Mouse (Mus musculus): ENCODE data around the gene Tiprl. TPM values are rescaled to one million over a fixed set of nuclear protein-coding genes. Genes with fewer than 3 reads are reported as not detected.

The Tiprl gene
- 10 to 100 TPM; 45.0 to 46.3 TPM for total RNA-seq (2021)
- polyA plus RNA-seq (2012; rRNA removed), result 32.6 and 44.9 TPM in 2 replicates
- long read RNA-seq, full-length matches to known transcripts, result 50 of 54 reads
- long read RNA-seq, partial matches to known transcripts, result 0 of 54 reads
- long read RNA-seq, other reads (novel, unspliced or antisense), result 4 of 54 reads

DNA sequence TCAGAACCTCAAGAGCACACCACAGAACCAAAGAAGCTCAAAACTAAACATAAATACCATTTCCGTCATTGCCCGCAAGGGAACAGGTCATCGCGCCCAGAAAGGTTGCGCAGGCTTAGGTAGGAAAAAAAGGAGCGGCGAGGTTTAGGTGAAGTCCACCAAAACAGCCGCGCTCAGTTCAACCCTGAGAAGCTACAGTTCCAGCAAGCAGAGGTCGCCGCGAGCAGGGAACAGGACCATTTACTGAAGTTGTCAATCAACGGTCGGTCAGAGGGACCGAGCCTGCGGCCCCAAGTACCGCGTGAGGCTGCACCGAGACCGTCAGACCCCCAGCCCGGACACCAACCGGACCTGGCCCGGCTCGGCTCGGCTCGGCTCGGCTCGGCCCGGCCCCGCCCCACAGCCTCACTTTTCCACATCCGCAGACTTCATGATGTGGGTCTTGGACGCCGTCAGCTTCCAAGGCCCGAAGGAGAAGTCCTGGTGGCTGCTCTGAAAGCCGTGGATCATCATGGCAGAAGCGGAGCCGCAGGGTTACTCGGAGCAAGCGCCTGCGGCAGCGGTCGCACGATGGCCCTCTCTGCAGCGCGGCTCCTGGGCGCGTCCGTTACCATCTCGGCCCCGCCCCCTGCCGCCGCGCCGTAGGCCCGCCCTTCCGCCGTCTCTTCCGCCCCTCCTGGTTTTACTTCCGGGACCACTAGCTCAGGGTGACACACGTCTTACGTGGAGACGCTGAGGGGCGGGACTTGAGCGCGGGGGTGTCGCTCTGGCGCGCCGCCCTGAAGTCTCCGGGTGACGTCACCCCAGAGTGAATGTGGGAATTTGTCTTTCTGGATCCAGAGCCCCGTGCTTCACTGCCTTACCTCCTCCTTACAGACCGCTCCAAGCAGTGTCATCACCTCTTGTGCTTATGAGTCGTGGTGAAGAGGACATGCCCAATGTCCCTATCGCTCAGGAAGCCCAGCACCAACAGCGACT, at the start of gene Tiprl:
Gene Tiprl, minus strand, starts transcription at position 676 of the 978 bp plus-strand sequence.
- DNase-seq, result peak; percentile 98

DNA sequence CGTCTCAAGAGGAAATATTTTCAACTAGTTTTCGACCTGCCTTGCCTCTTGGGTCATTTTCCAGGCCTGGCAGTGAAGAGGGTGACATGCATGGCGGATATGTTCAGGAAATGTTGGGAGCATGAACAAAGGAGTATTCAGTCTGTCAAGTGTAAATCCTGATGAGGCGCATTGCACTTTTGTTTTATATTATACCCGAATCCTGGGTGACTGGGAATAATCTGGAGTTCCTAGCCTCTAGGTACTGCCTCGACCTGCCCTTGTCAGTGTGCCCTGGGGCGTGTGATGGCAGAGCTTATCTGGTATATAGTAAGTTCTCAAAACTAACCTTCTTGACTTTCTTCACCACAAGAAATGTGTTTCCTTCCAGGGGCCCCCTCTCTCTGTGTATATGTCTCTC, 47.3 kb upstream of the Tiprl start:
- no peak for DNase-seq

GRCm38 (mm10) chr1:165282967-165283345, 46.2 kb upstream of the Tiprl start:
- no peak for DNase-seq

DNA sequence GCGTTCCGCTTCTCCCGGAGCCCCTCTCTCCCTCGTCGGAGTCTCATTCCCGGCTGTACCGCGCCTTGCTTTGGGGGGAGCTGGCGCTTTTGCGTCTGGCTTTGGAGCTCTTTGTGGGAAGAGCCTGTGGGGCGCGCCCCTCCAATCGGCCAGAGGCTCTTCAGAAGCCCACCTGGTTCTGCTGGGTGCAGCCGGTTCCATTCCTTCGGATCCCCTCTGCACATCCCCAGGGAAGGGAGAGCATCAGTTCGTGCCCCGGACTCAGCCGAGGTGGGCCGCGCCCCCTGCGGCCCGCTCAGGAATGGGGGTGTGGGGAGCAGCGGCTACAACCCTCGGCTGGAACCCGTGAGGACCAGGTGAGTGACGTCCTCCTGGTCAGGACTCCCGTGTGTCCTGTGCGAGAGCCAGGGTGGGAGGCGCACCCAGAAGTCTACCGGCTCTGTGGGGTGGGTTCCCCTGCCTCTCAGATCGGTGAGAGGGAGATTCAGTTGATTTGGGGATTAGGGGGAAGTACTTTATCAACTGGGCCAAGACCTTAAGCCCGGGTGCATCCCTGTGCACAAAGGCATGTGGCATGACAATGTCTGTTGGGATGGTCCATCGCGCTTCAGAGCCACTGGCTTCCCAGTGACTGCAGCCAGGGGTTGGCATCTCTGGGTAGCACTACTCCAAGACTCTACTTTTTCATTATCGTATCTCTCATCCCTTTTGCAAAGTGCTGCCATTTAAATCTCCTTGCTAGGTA, 45.6 kb upstream of the Tiprl start:
- DNase-seq, result no peak

DNA sequence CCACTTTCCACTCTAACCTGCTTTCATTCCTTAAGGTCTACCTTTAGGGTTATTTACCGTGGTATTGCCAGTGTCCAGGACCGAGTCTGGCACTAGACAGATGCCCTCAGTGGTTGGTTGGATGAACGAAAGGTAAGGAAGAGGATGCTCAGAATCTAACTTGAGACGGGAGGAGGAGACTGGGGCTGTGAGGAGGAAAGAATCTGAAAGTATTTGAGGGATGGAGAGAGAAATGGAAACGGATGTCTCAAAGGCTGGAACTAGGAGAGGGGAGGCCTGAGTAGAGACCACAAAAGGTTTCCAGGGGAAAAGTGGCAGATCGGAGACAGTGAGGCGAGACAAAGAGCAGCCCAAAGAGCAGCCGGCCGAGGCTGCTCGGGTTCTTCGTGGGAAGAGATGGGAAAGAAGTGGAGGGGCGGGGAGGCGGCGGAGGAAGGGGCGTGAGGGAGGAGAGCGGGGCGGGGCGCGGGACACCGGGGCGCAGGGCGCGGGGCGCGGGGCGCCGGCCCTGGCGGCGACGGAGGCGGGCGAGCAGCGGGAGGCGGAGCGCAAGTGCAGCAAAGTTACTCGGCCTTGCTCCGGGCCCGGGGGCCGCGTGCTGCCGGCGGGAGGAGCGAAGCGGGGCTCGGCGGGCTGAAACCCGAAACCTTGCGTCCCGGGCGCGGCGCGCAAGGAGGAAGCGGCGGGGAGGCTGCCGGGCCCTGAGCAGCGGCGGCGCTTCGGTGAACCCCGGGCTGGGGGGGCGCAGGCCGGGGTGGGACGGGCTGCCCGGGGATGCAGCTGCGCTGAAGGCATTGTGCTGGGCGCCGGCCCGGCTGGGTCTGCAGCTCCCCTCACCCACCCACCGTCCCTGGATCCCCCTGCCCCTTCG, 44.8 kb upstream of the Tiprl start:
- DNase-seq, result peak; percentile 83

DNA sequence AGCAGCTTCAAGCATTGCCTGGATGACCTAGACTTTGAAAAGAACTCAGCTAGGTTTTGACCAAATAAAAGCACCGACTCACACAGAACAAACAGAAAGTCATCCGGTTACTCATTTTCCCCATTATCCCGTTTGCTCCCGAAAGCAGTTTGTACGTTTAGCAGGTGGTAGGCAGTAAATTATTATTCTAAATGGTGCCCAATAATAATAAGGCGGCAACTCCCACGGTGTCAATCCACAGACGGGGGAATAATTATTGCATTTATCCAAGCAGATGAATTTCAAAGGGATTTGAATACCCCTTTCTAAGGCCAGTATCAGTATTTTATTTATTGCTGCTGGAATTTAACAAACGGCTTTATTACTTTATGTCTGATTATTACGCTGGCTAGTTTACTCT, 43.9 kb upstream of the Tiprl start:
- no peak for DNase-seq

DNA sequence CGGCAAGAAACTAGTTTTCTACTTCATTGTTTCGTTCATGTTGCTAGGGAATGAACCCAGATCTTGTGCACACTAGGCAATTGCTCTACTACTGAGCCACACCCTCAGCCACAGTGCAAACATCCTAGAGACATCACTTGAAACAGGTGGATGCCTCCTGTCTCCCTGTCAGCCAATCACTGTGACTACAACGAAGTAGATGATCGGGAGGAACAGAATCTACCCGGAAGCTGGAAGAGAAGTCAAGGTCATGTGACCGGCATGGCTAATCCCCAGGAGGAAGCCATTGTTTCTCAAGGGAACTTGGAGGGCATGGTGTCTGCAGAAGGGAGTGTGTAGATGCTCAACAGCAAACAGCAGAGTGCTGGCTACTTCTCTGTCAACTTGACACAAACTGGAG, 38.1 kb upstream of the Tiprl start:
- no peak for DNase-seq

DNA sequence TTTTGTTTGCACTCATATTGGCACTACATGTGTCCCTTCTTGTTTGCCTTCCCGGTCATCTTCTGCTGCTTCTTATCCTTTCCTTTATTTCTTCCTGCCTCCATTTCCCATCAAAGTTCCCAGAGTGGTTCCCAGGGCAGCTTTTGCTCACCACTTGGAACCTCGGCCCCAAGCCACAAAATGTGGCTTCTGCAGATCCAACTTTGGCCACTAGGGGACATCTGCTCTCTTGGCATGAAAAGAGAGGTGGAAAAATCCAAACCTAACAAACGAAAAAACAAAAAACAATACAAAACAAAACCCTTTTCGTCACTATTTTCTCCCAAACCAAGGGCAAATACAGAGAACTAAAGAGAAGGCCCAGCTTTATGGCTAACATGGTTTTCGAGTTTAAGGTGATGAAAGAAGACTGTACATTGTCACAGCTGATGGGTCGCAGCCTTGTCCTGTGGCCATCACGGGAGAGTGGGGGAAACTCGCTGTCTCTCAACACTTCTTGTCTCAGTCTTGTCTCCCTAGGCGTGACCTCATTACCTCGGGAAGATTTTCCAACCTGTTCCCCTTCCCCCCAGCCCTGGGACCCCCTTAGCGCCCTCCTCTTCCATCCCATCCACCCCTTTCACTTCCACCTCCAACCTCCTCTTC, 15.4 kb upstream of the Tiprl start:
- DNase-seq, result peak; percentile 57

GRCm38 (mm10) chr1:165250546-165250945, 13.8 kb upstream of the Tiprl start:
- DNase-seq, result no peak

GRCm38 (mm10) chr1:165248842-165249241, 12.0 kb upstream of the Tiprl start:
- DNase-seq, result no peak

GRCm38 (mm10) chr1:165247788-165248187, 11.0 kb upstream of the Tiprl start:
- DNase-seq, result no peak

DNA sequence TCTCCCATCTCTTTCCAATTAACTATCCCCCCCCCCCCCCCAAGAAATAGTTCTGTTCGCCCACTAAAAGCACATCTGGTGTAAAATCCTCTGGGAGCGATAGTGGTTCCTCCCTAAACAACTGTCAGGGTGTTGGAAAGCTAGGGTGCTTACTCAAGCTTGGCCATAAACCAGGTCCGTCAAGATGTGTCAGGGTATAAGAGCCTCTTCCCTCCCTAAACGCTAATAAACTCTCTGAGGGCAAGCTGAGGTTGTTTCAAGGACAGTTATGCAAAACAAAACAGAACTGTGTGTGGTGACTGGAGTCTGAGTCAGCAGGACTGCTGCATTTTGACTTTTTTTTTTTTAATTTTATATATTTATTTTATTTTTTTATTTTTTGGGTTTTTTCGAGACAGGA, 10.3 kb upstream of the Tiprl start:
- peak; percentile 74 for DNase-seq

GRCm38 (mm10) chr1:165246587-165246986, 9.8 kb upstream of the Tiprl start:
- no peak for DNase-seq

DNA sequence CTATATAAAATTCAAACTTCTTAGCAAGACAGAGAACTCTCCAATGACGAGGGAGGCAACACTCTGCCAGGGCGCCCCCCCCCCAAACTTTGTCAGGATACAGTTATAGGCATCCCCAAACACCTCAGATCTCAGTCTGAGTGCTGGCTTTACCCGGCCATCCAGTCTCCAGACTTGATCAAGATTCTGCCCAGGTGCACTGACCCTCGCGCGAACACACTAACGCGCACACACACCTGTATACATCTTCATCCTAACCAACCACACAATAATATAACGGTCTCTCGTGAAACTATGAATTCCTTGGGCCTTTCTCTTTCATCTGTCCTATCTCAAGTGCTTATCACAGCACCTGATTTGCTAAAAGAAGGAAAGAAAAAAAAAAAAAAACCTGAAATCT, 950 bp downstream of the Tiprl start:
- no peak for DNase-seq

DNA sequence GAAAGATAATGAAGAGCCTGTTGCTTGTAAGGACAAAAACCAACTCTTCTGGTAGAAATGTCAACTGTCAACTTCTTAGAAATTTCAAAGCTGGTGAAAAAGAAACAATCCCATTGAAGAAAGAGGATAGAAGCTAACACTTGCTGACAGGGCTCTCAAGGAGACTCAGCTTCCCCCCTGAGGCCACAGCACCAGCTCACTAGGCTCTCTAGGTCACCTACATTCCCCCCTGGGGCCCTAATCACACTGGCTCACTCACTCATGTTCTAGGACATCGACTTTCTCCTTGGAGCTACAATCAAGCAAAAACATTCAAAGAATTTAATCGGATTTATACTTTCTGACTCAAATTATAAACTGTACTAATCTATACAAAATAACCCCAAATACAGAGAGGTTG, 3.0 kb downstream of the Tiprl start:
- peak; percentile 20 for DNase-seq

DNA sequence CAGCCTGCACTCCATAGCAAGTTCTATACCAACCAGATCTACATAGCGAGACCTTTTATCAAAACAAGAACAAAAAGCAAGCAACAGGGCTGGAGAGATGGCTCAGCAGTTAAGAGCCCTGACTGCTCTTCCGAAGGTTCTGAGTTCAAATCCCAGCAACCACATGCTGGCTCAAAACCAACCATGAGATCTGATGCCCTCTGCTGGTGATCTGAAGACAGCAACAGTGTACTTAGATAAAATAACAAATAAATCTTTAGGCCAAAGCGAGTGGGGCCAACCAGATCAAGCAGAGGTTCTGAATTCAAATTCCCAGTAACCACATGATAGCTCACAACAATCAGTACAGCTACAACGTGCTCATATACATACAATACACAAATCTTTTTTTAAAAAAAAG, 6.1 kb downstream of the Tiprl start:
- no peak for DNase-seq

DNA sequence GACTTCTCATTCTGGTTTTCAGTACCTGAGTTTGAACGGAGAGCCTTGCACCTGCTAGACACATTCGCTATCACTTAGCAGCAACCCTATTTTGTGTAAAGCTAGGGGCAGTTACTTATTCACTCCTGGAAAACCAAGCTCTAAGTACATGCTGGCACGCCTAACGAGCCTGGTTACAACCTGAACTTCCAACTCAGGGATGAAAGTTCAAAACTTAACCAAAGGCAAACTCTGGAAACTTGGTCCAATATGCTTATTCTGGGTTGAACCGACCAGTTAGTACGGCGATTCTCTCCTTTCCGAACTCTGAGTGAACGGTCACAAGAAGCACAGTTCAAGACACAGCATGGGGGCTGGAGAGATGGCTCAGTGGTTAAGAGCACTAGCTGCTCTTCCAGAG, 7.2 kb downstream of the Tiprl start:
- no peak for DNase-seq

DNA sequence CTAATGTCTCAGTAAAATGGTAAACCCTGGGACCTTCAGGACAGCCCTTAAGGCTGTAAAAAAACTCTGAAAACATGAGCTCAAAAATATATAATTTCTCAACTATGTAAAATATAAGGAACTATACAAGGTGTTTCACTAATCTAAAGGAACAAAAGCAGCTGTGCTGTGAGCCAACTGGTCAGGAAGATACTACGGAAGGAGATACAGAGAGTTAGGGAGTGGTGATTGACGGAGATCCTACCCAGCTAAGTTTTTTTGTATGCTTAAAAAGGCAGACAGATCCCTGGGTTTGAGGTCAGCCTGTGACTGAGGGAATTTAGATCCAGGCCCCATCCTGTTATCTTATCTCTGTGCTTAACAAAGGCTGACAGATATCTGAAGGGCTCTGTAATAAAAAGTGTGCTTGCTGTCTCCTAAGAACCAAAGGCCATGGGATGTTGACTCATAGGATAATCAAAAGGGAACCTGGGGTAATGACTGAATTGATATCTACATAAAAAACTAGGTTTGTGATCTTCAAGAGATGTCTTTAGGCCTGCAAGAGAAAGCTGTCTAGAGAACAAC, 19.7 kb downstream of the Tiprl start:
- DNase-seq, result no peak

- DNase-seq, result no peak
These were observed 21.0 kb downstream of the Tiprl start for GRCm38 (mm10) chr1:165215831-165216230.

DNA sequence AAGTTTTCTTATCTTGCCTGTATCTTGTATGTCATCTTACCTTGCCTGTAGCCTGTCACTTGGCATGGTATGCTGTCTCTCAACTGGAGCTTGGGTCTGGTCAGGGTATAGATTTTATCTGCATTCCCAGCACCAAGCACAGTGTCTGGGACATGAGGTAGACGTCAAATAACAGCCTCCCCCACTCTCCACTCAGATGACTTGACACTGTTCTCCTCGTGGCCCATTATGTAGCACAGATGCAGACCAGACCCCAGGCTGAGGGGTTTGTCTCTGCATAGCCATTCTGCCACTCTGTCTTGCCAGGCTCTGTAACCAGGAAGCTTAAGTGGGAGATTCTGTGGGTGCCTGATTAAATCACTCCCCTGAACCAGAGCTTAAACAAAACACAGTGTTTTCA, 31.2 kb downstream of the Tiprl start:
- DNase-seq, result no peak

DNA sequence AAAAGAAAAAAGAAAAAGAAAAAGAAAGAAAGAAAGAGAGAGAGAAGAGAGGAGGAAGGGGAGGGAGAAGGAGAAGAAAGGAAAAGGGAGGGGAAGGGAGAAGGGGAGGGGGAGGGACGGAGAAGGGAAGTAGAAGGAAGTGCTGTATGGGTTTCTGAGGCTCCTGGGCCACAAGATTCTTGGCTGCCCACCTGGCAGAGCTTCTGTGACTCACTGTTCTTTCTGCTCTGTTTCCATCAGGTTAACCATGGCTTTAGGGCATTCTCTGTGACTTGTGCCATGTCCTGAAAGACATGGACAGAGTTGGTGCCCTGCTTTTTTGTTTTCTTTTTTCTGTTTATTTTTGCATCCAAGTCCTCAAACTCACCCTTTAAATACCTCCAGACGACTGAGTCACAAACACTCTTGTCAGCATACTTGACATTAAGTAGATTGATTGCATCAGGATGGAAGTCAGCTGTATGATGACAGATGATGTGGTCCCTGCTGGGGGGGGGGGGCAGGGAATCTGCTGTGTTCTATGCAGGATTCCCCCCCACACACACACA, 33.2 kb downstream of the Tiprl start:
- DNase-seq, result no peak
